Mouse (Mus musculus) intestine, embryonic 15.5 days (tissue): ENCODE data around the gene Olfr888. TPM values are rescaled to one million over a fixed set of nuclear protein-coding genes. Genes with fewer than 3 reads are reported as not detected.

ENCODE experiments used
- ATAC-seq: fragments of 200-750 bp; cut with Nextera tagmentation; 2 replicates; pipeline ENCODE4 v1.8.0; 2017; ENCODE audit warnings: moderate TSS enrichment, moderate library complexity
- H3K27ac ChIP-seq: fragments of 300-500 bp; sonication (generic); 2 replicates; pipeline ENCODE4 v1.5.1; 2015; ENCODE audit warnings: mild to moderate bottlenecking, inconsistent platforms
- H3K27me3 ChIP-seq: fragments of 300-500 bp; sonication (generic); replicated peaks from 2 replicates; pipeline ENCODE4 v1.6.1; 2015; ENCODE audit warnings: inconsistent platforms
- H3K36me3 ChIP-seq: fragments of 300-500 bp; sonication (generic); 2 replicates; pipeline ENCODE4 v1.6.1; 2015; ENCODE audit warnings: inconsistent platforms
- H3K4me1 ChIP-seq: fragments of 300-500 bp; sonication (generic); replicated peaks from 2 replicates; pipeline ENCODE4 v1.6.1; 2015; ENCODE audit warnings: inconsistent platforms
- H3K4me2 ChIP-seq: fragments of 300-500 bp; sonication (generic); replicated peaks from 2 replicates; pipeline ENCODE4 v1.6.1; 2015; ENCODE audit warnings: mild to moderate bottlenecking, inconsistent platforms
- H3K4me3 ChIP-seq: fragments of 300-500 bp; sonication (generic); replicated peaks from 2 replicates; pipeline ENCODE4 v1.5.1; 2015; ENCODE audit warnings: inconsistent platforms
- H3K9ac ChIP-seq: fragments of 300-500 bp; sonication (generic); 2 replicates; pipeline ENCODE4 v1.6.1; 2015; ENCODE audit warnings: inconsistent platforms
- H3K9me3 ChIP-seq: fragments of 300-500 bp; sonication (generic); 2 replicates; pipeline ENCODE4 v1.6.1; 2016; ENCODE audit warnings: inconsistent platforms
- WGBS: fragments of 180-500 bp; shearing (Covaris S2); methylation state at CpG from one replicate; pipeline ENCODE4 v1.1.7; 2015; 5-methylcytosine and 5-hydroxymethylcytosine counted together
- polyA plus RNA-seq: library from polyadenylated mRNA; unstranded; fragments of >200 nt; fragmentation: Nextera tagmentation; extraction: Ambion mirVana; gene quantifications from 2 replicates; pipeline ENCODE4 v1.2.1, GENCODE M21; 2015

Olfr888 gene
- not detected in 2 replicates for polyA plus RNA-seq

GRCm38 (mm10) chr9:38107828-38108227, at the start of gene Olfr888:
Gene Olfr888, plus strand, starts transcription at chr9:38108128.
- ATAC-seq = no peak
- Histone ChIP-seq H3K9ac (no peak within 1 kb of the TSS), H3K27me3 (no peaks in the 10 kb centered on the region), H3K4me1 (no peaks in the 10 kb centered on the region), H3K36me3 (no peaks in the 10 kb centered on the region), H3K4me2 (no peak within 1 kb of the TSS), H3K9me3 (no peaks in the 10 kb centered on the region), H3K27ac (no peak within 1 kb of the TSS), H3K4me3 (no peak within 1 kb of the TSS)
- WGBS = 77% methylated on average over 1 of the region's 1 CpGs

GRCm38 (mm10) chr9:38061022-38061421, 46.9 kb upstream of the Olfr888 start, which contains the start of gene Olfr885:
Gene Olfr885, plus strand, starts transcription at chr9:38061322.
- H3K4me3 ChIP-seq = no peak within 1 kb of the TSS
- no peaks in the 10 kb centered on the region for H3K9me3 ChIP-seq
- no peak within 1 kb of the TSS for H3K4me2 ChIP-seq
- no peaks in the 10 kb centered on the region for H3K27me3 ChIP-seq
- H3K36me3 ChIP-seq = no peaks in the 10 kb centered on the region
- ATAC-seq = no peak
- no peak within 1 kb of the TSS for H3K9ac ChIP-seq
- 88% methylated on average over 3 of the region's 3 CpGs for WGBS
- no peak within 1 kb of the TSS for H3K27ac ChIP-seq
- no peaks in the 10 kb centered on the region for H3K4me1 ChIP-seq

DNA sequence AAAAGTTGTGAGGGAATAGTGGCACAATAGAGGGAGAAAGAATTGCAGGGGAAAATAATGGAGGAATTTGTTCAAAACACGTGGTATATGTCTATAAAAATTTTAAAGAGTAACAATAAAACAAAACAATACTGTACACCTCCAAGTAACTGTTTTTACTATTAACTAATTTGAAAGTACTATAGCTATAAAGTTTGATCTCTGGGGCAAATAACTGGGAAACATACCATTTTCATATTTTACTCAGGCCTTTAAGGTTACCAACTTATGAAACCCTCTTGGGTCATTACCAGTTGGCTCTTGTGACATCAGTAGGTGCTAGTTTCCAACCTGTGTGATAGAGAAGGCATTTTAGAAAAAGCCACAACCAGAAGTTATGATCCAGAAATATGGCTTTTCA, 24.2 kb upstream of the Olfr888 start, which contains the start of gene Olfr887:
Gene Olfr887, plus strand, starts transcription at position 301 of the 400 bp plus-strand sequence.
- no peaks in the 10 kb centered on the region for H3K4me1 ChIP-seq
- H3K4me2 ChIP-seq = no peak within 1 kb of the TSS
- H3K9me3 ChIP-seq = no peaks in the 10 kb centered on the region
- H3K36me3 ChIP-seq = no peaks in the 10 kb centered on the region
- H3K4me3 ChIP-seq = no peak within 1 kb of the TSS
- 85% methylated on average over 1 of the region's 1 CpGs for WGBS
- no peak for ATAC-seq
- H3K27ac ChIP-seq = no peak within 1 kb of the TSS
- H3K9ac ChIP-seq = no peak within 1 kb of the TSS
- H3K27me3 ChIP-seq = no peaks in the 10 kb centered on the region

GRCm38 (mm10) chr9:38114898-38115297, 7.0 kb downstream of the Olfr888 start, which contains the start of gene Olfr889:
Gene Olfr889, plus strand, starts transcription at chr9:38115198.
- no peak for ATAC-seq
- H3K4me3 ChIP-seq = no peak within 1 kb of the TSS
- no peak within 1 kb of the TSS for H3K4me2 ChIP-seq
- no peaks in the 10 kb centered on the region for H3K27me3 ChIP-seq
- H3K36me3 ChIP-seq = no peaks in the 10 kb centered on the region
- H3K4me1 ChIP-seq = no peaks in the 10 kb centered on the region
- no peaks in the 10 kb centered on the region for H3K9me3 ChIP-seq
- no peak within 1 kb of the TSS for H3K27ac ChIP-seq
- no peak within 1 kb of the TSS for H3K9ac ChIP-seq

DNA sequence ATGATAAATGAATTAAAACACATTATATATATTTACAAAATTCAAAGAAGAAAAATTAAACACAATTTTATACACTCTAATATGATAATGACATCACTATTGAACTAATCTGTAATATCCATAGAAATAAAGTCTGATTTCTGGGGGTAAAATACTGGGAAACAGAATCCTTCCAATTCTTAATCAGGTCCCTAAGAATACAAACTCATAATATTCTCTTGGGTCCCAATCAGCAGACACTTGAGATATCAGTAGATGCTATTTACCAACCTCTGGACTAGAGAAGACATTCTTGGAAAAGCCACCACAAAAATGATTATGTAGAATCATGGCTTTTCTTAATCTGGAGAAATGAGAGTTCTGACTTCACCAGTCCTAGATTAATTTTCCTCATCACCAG, 34.3 kb downstream of the Olfr888 start, which contains the start of gene Olfr890:
Gene Olfr890, plus strand, starts transcription at position 301 of the 400 bp plus-strand sequence.
- Histone ChIP-seq H3K4me1 (no peaks in the 10 kb centered on the region), H3K36me3 (no peaks in the 10 kb centered on the region), H3K4me3 (no peak within 1 kb of the TSS), H3K9me3 (no peaks in the 10 kb centered on the region), H3K4me2 (no peak within 1 kb of the TSS), H3K9ac (no peak within 1 kb of the TSS), H3K27me3 (no peaks in the 10 kb centered on the region), H3K27ac (no peak within 1 kb of the TSS)
- ATAC-seq = no peak

Other genes starting within 250 kb of the Olfr888 start
- gene Olfr145, start 211.4 kb upstream of the Olfr888 start, polyA plus RNA-seq = not detected in 2 replicates
- not detected in 2 replicates for gene Olfr878, start 190.3 kb upstream of the Olfr888 start, polyA plus RNA-seq
- gene Olfr881, start 116.3 kb upstream of the Olfr888 start, polyA plus RNA-seq = not detected in 2 replicates
- gene Olfr883, start 82.3 kb upstream of the Olfr888 start, polyA plus RNA-seq = not detected in 2 replicates
- not detected in 2 replicates for gene Olfr884, start 61.6 kb upstream of the Olfr888 start, polyA plus RNA-seq
- not detected in 2 replicates for gene Olfr885, start 46.8 kb upstream of the Olfr888 start, polyA plus RNA-seq
- gene Olfr887, start 24.1 kb upstream of the Olfr888 start, polyA plus RNA-seq = not detected in 2 replicates
- gene Olfr889, start 7.1 kb downstream of the Olfr888 start, polyA plus RNA-seq = 0.04 and 0.08 TPM in 2 replicates
- gene Olfr890, start 34.4 kb downstream of the Olfr888 start, polyA plus RNA-seq = not detected in 2 replicates
- not detected in 2 replicates for gene Olfr891, start 72.7 kb downstream of the Olfr888 start, polyA plus RNA-seq
- not detected in 2 replicates for gene Olfr893, start 100.2 kb downstream of the Olfr888 start, polyA plus RNA-seq
- not detected in 2 replicates for gene Olfr894, start 109.9 kb downstream of the Olfr888 start, polyA plus RNA-seq
- not detected in 2 replicates for gene Olfr143, start 144.6 kb downstream of the Olfr888 start, polyA plus RNA-seq
- gene Olfr895, start 159.7 kb downstream of the Olfr888 start, polyA plus RNA-seq = not detected in 2 replicates
- not detected in 2 replicates for gene Olfr896-ps1, start 183.0 kb downstream of the Olfr888 start, polyA plus RNA-seq
- not detected in 2 replicates for gene Olfr25, start 220.9 kb downstream of the Olfr888 start, polyA plus RNA-seq
- not detected in 2 replicates for gene Olfr898, start 240.3 kb downstream of the Olfr888 start, polyA plus RNA-seq